In the genomic region with DNA sequence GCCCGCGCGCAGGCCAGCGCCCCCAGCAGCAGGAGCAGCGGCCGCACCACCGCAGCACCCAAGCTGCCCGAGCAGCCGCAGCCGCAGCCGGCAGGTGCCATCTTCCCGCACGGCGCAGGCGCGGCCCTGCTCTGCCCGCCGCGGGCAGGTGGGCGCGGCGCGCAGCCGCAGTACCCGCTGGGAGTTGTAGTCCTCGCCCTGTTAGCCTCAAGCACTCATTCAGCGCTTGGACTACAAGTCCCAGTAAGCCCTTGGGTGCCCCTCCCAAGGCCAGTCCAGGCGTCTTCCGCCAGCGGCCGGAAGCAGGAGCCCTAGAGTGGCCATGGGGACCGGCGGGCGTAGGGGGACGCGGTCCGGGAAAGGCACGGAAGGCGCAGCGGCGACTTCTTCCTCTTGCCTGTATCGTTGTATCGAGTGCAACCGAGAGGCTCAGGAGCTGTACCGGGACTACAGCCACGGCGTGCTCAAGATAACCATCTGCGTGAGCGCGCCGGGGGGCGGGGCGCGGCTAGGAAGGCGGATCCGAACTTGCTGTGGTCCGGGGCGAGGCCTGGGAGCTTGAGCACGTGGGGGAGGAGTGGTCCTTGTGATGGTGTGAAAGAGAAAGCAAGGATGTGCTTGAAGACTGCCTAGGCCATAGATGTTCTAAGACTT, we compare ENCODE assay signal across 8 mouse cellular contexts. TPM values are rescaled to one million over a fixed set of nuclear protein-coding genes. Genes with fewer than 3 reads are reported as not detected.
A peak's percentile ranks its signal among the peaks of the same experiment; 100 is the strongest.
DNase-seq lines count a peak whose midpoint lies in the region; ATAC-seq lines count a peak whose summit lies in the region.

A gene (minus strand): TSS at position 122 of the 654 bp plus-strand sequence.
A gene (plus strand): TSS at position 278 of the 654 bp plus-strand sequence.

- intact Hi-C loops in gastrocnemius, postnatal 14 days (cut with DNase I; ENCODE audit: low total_unique reads) = no loop called here
- intact Hi-C loops in left cerebral cortex, postnatal 10 days (cut with DNase I) = no loop called here

- DNase-seq in adrenal gland, adult (ENCODE audit: inconsistent age in 2 of 2, low spot score in 1 of 2) = peak; percentile 97 to 98
- peak; percentile 97 for DNase-seq in embryo, embryonic 10.5 days (ENCODE audit: low spot score)
- DNase-seq in gastrocnemius, postnatal 14 days = peak; percentile 96
- DNase-seq in left cerebral cortex, postnatal 10 days (ENCODE audit: extremely low spot score in 1 of 2, low spot score in 2 of 2) = peak; percentile 95 to 97
- peak; percentile 96 for DNase-seq in right cerebral cortex, postnatal 25 days
- DNase-seq in urinary bladder, postnatal 4 days (ENCODE audit: low spot score in 2 of 2) = peak; percentile 93 to 94

- peak; percentile 94 for ATAC-seq in inflammation-experienced regulatory T-cells, adult 6 months
- peak; percentile 98 for ATAC-seq in megakaryocyte-erythroid progenitor cell, adult 5-6 weeks (replicated peaks; ENCODE audit: low FRiP score, low TSS enrichment, poor library complexity, severe bottlenecking)

RNA-seq across cellular contexts. Expression of the first gene that starts in this region (rescaled TPM):
- 10 to 100 TPM; 16.9 to 22.3 TPM for total RNA-seq in gastrocnemius, postnatal 14 days (2021)
- polyA plus RNA-seq in inflammation-experienced regulatory T-cells, adult 6 months (2017; shearing (Covaris generic)) = 10 to 100 TPM; 26.1 to 40.4 (median 39.4) TPM
- total RNA-seq in left cerebral cortex, postnatal 10 days (2021) = 10 to 100 TPM; 57.8 to 58.7 TPM
- total RNA-seq in megakaryocyte-erythroid progenitor cell, adult 5-6 weeks (2014; fragmentation: Nextera tagmentation) = 64.6 and 73.5 TPM in 2 replicates
- total RNA-seq in megakaryocyte-erythroid progenitor cell, adult 5-6 weeks (2017) = 41.7 and 50.7 TPM in 2 replicates

RNA-seq across cellular contexts. Expression of the second gene that starts in this region (rescaled TPM):
- 1 to 10 TPM; 2.8 to 3.3 TPM for total RNA-seq in gastrocnemius, postnatal 14 days (2021)
- polyA plus RNA-seq in inflammation-experienced regulatory T-cells, adult 6 months (2017; shearing (Covaris generic)) = 10 to 100 TPM; 19.0 to 33.2 (median 27.3) TPM
- total RNA-seq in left cerebral cortex, postnatal 10 days (2021) = 10 to 100 TPM; 14.7 to 18.8 TPM
- total RNA-seq in megakaryocyte-erythroid progenitor cell, adult 5-6 weeks (2014; fragmentation: Nextera tagmentation) = 20.9 and 32.3 TPM in 2 replicates
- total RNA-seq in megakaryocyte-erythroid progenitor cell, adult 5-6 weeks (2017) = 3.3 and 4.4 TPM in 2 replicates

Comparison
In these comparisons a context has a peak if more than half of its experiments do, and no peak if none do; other contexts are left out.
1. Peak in every context shown above with its lines: DNase-seq and ATAC-seq.